Mouse (Mus musculus): ENCODE measurements around the gene Ei24. TPM values are rescaled to one million over a fixed set of nuclear protein-coding genes. Genes with fewer than 3 reads are reported as not detected.

Gene Ei24
- 56.0 and 60.3 TPM in 2 replicates for polyA plus RNA-seq (2014; fragmentation: Nextera tagmentation; extraction: Ambion mirVana)

GRCm38 (mm10) chr9:36796781-36797555, at the start of gene Ei24:
Gene Ei24, minus strand, starts transcription at chr9:36797393.
- no peaks in the 10 kb centered on the region for H3K4me1 ChIP-seq (ENCODE audit: insufficient read depth)
- peak within 1 kb of the TSS; percentile 58; the same call in 1 of the 2 replicates for H3K27ac ChIP-seq (ENCODE audit: low read depth)
- H3K36me3 ChIP-seq (ENCODE audit: insufficient read depth), result peaks cover 7% of the 10 kb centered on the region; the same call in 1 of the 2 replicates
- H3K4me2 ChIP-seq, result peak within 1 kb of the TSS; percentile 81
- peak within 1 kb of the TSS; percentile 96 for H3K9ac ChIP-seq
- ATAC-seq (ENCODE audit: insufficient read depth), result peak; percentile 98
- H3K4me3 ChIP-seq (ENCODE audit: low read depth, low read length), result peak within 1 kb of the TSS; percentile 95
- no peaks in the 10 kb centered on the region for H3K9me3 ChIP-seq (ENCODE audit: low read depth, low read length)
- no peak for TF ChIP-seq CTCF (IDR thresholded peaks at IDR 0.05; ENCODE audit: low read depth)
- under 1% methylated on average over 66 of the region's 66 CpGs for WGBS
- peak; percentile 92 for DNase-seq
- no peaks in the 10 kb centered on the region for H3K27me3 ChIP-seq (ENCODE audit: insufficient read depth, low read length)

GRCm38 (mm10) chr9:36846346-36846745, 49.2 kb upstream of the Ei24 start:
- Histone ChIP-seq H3K4me2 (no peak overlapping the region), H3K9me3 (ENCODE audit: low read depth, low read length) (no peaks in the 10 kb centered on the region), H3K4me1 (ENCODE audit: insufficient read depth) (no peaks in the 10 kb centered on the region), H3K27me3 (ENCODE audit: insufficient read depth, low read length) (no peaks in the 10 kb centered on the region), H3K36me3 (ENCODE audit: insufficient read depth) (no peaks in the 10 kb centered on the region), H3K4me3 (ENCODE audit: low read depth, low read length) (no peak overlapping the region), H3K27ac (ENCODE audit: low read depth) (no peak overlapping the region), H3K9ac (no peak overlapping the region)
- DNase-seq, result no peak
- WGBS, result 46% methylated on average over 4 of the region's 4 CpGs
- no peak for TF ChIP-seq CTCF (IDR thresholded peaks at IDR 0.05; ENCODE audit: low read depth)
- ATAC-seq (ENCODE audit: insufficient read depth), result no peak

GRCm38 (mm10) chr9:36833914-36834313, 36.7 kb upstream of the Ei24 start:
- H3K4me3 ChIP-seq (ENCODE audit: low read depth, low read length), result peak overlapping the region; percentile 45; the same call in 1 of the 2 replicates
- H3K4me2 ChIP-seq, result no peak overlapping the region; the same call in 1 of the 2 replicates
- H3K27me3 ChIP-seq (ENCODE audit: insufficient read depth, low read length), result peaks cover 3% of the 10 kb centered on the region; the same call in 1 of the 2 replicates

GRCm38 (mm10) chr9:36833043-36833881, 36.1 kb upstream of the Ei24 start:
- peak; percentile 17 for DNase-seq
- Histone ChIP-seq H3K9ac (peak overlapping the region; percentile 44), H3K4me1 (ENCODE audit: insufficient read depth) (no peaks in the 10 kb centered on the region), H3K27me3 (ENCODE audit: insufficient read depth, low read length) (peaks cover 3% of the 10 kb centered on the region; the same call in 1 of the 2 replicates), H3K36me3 (ENCODE audit: insufficient read depth) (no peaks in the 10 kb centered on the region), H3K4me3 (ENCODE audit: low read depth, low read length) (peak overlapping the region; percentile 45), H3K27ac (ENCODE audit: low read depth) (no peak overlapping the region), H3K9me3 (ENCODE audit: low read depth, low read length) (no peaks in the 10 kb centered on the region), H3K4me2 (peak overlapping the region; percentile 79)
- no peak for TF ChIP-seq CTCF (IDR thresholded peaks at IDR 0.05; ENCODE audit: low read depth)
- WGBS, result 2% methylated on average over 31 of the region's 31 CpGs
- peak; percentile 44; the same call in 1 of the 2 replicates for ATAC-seq (ENCODE audit: insufficient read depth)

More at GRCm38 (mm10) chr9:36833914-36834313, 36.7 kb upstream of the Ei24 start:
- Histone ChIP-seq H3K9me3 (ENCODE audit: low read depth, low read length) (no peaks in the 10 kb centered on the region), H3K36me3 (ENCODE audit: insufficient read depth) (no peaks in the 10 kb centered on the region), H3K27ac (ENCODE audit: low read depth) (no peak overlapping the region), H3K4me1 (ENCODE audit: insufficient read depth) (no peaks in the 10 kb centered on the region), H3K9ac (no peak overlapping the region)
- no peak for TF ChIP-seq CTCF (IDR thresholded peaks at IDR 0.05; ENCODE audit: low read depth)
- ATAC-seq (ENCODE audit: insufficient read depth) (no peak), DNase-seq (no peak)
- 29% methylated on average over 3 of the region's 3 CpGs for WGBS

- under 1% methylated on average over 32 of the region's 32 CpGs for WGBS
- peaks cover 3% of the 10 kb centered on the region; the same call in 1 of the 2 replicates for H3K27me3 ChIP-seq (ENCODE audit: insufficient read depth, low read length)
Observed at GRCm38 (mm10) chr9:36832529-36832928, 35.3 kb upstream of the Ei24 start.

GRCm38 (mm10) chr9:36831401-36831800, 34.2 kb upstream of the Ei24 start:
- Histone ChIP-seq H3K27me3 (ENCODE audit: insufficient read depth, low read length) (peaks cover 3% of the 10 kb centered on the region; the same call in 1 of the 2 replicates), H3K27ac (ENCODE audit: low read depth) (no peak overlapping the region), H3K36me3 (ENCODE audit: insufficient read depth) (no peaks in the 10 kb centered on the region), H3K9me3 (ENCODE audit: low read depth, low read length) (no peaks in the 10 kb centered on the region), H3K4me3 (ENCODE audit: low read depth, low read length) (no peak overlapping the region), H3K4me2 (no peak overlapping the region), H3K9ac (no peak overlapping the region), H3K4me1 (ENCODE audit: insufficient read depth) (no peaks in the 10 kb centered on the region)
- no peak for ATAC-seq (ENCODE audit: insufficient read depth)
- no peak for DNase-seq
- 70% methylated on average over 6 of the region's 6 CpGs for WGBS
- TF ChIP-seq CTCF (IDR thresholded peaks at IDR 0.05; ENCODE audit: low read depth), result no peak

More at GRCm38 (mm10) chr9:36832529-36832928, 35.3 kb upstream of the Ei24 start:
- Histone ChIP-seq H3K9ac (peak overlapping the region; percentile 44), H3K27ac (ENCODE audit: low read depth) (no peak overlapping the region), H3K4me2 (peak overlapping the region; percentile 79), H3K4me3 (ENCODE audit: low read depth, low read length) (peak overlapping the region; percentile 45), H3K4me1 (ENCODE audit: insufficient read depth) (no peaks in the 10 kb centered on the region), H3K36me3 (ENCODE audit: insufficient read depth) (no peaks in the 10 kb centered on the region), H3K9me3 (ENCODE audit: low read depth, low read length) (no peaks in the 10 kb centered on the region)
- DNase-seq, result peak; percentile 82
- 0 out of 2 replicates have a peak, but pooled peaks have one; percentile 18 for TF ChIP-seq CTCF (IDR thresholded peaks at IDR 0.05; ENCODE audit: low read depth)
- ATAC-seq (ENCODE audit: insufficient read depth), result peak; percentile 94
